Mouse (Mus musculus) layer of hippocampus, postnatal 25 days (tissue): ENCODE measurements around the gene Clic6. TPM values are rescaled to one million over a fixed set of nuclear protein-coding genes. Genes with fewer than 3 reads are reported as not detected.
A peak's percentile ranks its signal among the peaks of the same experiment; 100 is the strongest.
"Not testable (repeated sequence)": the region's sequence is repeated elsewhere in the genome, so short reads cannot be mapped to it uniquely, and the experiment has no call there.

Experiments used
- DNase-seq, 2 experiments: peaks; one replicate each; pipeline ENCODE4 v3.0.0; 2022; ENCODE audit warnings: mixed read lengths in 2 of 2, low spot score in 1 of 2; ENCODE audit errors: extremely low spot score in 1 of 2
- total RNA-seq, 2 experiments: library from RNA; stranded (reverse); gene quantifications; 2 replicates each; pipeline ENCODE4 v1.2.3; 2021

The Clic6 gene
- total RNA-seq, 2 experiments from 2014 or later, result 1.2 TPM

- DNase-seq, result no peak
Measured at GRCm38 (mm10) chr16:92468459-92468858, 17.1 kb upstream of the Clic6 start.

DNA sequence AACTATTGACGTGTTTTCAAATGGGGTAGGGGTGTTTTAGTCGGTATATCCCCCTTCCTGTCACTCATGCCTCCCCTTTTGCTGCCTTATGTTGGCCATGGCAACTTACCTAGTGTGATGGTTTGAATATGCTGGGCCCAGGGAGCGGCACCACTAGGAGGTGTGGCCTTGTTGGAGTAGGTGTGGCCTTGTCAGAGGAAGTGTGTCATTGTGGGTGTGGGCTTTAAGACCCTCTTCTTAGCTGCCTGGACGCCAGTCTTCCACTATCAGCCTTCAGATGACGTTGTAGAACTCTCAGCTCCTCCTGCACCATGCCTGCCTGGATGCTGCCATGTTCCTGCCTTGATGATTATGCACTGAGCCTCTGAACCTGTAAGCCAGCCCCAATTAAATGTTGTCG is 14.8 kb upstream of the Clic6 start, which contains the start of gene Rcan1:
Gene Rcan1, minus strand, starts transcription at position 162 of the 400 bp plus-strand sequence.
- DNase-seq, result no peak

DNA sequence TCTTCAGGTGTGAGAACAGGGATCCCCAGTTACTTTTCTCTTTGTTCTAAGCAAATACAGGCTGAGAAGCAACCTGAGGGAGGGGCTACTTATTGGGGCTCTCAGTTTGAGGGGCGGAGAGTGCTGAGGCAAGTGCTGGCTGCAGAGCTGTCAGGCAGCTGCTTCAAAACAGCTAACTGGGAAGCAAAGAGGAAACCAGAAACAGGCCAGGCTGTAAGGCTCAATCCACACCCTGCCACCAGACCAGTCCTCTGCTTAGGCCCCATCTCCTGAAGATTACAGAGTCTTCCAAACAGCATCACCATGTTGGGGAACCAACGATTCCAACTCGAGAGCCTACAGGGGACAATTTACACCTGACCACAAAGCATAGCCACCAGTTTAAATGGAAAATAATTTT is 12.6 kb upstream of the Clic6 start:
- DNase-seq, result no peak

DNA sequence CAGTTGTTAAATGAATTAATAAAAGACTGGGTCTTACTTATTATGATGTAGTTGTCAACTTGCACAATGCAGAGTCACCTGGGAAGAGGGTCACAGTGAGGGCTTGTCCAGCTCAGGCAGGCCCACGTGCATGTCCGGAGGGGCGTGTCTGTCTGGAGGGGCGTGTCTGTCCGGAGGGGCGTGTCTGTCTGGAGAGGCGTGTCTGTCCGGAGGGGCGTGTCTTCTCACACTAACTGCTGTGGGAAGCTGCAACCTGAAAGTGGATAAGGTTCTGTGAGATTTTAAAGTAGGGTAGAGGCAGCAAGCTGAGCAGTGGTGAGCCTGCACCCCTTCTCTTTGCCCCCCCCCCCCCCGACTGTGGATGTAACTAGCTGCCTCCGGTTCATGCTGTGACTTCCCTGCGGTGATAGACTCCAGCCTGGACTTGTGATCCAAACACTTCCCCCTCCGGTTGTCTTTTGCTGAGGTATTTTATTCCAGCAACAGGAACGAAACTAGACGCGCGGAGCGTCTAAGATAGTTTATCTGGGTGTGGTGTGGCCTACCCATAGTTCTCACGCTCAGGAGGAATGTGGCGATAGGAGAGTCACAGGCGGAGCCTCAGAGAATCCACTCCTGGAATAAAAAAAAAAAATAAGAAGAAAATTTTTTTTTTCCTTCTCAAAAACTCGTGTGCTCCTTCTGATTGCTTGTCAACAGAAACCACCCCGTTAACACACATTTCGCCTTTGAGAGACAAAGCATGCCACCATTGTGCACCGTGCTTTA is 10.3 kb upstream of the Clic6 start:
- DNase-seq, result no peak

GRCm38 (mm10) chr16:92478561-92479150 is 6.9 kb upstream of the Clic6 start:
- DNase-seq, result peak; percentile 47 to 55

- DNase-seq, result no peak
Measured at GRCm38 (mm10) chr16:92487086-92487485, 1.6 kb downstream of the Clic6 start.

DNA sequence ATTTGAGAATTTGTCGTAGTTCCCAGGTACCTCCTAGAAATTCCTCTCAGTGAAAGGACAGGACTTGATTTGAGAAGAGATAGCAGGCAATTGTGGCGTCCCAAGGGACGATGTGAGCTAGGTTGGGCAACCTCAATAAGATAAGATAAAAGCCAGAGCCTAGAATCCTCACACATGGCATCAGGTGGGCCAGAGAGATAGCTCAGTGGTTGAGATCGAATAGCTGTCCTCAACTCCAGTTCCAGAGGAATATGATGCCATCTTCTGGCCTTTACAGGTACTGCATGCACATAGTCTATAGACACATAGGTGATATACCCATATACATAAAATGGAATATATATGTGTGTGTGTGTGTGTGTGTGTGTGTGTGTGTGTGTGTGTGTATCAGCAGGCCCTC is 2.0 kb downstream of the Clic6 start:
- DNase-seq, result peak in 1 of 2 experiments; percentile 43

GRCm38 (mm10) chr16:92488456-92488855 is 2.9 kb downstream of the Clic6 start:
- DNase-seq, result no peak

DNA sequence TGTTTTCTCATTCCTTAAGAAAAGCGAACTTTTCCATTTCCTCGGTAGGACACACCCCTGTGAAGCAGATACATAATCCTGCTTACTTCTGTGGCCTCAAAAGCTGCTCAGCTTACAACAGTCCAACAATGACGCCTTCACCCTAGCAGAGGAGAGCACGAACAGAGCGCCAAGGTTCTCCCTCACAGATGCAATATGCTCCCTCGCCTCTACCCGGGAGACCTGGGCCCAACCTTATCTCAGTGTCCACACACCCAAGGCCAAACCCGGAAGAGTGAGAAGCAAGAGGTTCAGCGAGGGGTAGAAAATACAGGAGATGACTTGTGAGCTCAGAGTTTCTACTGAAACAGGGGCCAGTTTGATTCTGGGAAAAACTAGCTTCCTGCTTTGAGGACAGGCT is 3.8 kb downstream of the Clic6 start:
- DNase-seq, result no peak

DNA sequence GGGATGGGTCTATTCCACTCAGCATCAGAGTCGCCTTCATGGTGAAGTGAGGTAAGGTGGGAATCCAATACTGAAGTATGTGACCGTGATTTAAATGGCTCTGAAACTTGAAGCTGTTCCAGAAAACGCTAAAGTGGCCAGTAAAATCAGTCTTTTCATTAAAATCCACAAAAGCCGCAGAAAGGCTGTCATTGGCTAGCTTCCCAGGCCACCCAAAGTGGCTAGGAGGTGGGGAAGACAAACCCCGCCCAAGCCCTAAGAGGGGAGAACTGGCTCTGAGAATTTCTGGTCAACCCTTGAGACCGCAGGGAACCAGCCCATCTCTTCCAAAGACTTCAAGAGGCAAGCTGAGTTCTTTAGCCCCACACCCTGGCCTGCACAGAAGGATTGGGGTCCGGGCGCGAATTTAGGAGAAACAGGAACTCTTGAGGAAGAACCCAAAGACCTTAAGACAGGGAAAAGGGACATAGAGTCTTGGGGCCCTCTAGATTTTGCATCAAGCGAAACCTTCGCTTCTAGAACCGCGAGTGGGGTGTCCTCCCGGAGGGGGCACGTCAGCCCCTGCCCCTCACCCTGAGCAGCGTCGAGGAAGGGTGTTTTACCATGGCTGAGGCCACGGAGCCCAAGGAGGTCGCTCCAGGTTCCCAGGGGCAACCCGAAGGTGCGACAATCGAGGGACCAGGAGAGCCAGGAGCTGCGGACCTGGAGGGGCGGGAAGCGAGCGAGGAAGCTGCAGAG is 12.5 kb downstream of the Clic6 start:
- DNase-seq, result no peak

DNA sequence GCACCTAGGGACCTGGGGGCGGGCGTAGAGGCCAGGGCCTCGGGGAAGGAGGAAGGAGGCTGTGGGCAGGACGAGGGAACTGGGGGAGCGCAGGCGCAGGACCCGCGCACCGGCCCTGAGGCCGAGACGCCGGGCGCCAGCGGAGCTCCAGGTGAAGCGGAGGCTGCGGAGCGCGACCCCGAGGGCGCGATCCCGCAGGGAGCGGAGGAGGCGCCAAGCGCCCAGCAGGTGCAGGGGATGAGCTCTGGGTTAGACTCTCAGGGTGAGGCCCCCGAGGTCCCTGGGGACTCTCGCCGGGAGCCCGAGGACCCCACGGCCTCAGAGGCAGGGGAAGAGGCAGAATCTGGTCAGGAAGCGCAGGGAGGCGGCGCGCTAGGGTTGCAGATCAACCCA is 13.0 kb downstream of the Clic6 start:
- DNase-seq, result no peak

DNA sequence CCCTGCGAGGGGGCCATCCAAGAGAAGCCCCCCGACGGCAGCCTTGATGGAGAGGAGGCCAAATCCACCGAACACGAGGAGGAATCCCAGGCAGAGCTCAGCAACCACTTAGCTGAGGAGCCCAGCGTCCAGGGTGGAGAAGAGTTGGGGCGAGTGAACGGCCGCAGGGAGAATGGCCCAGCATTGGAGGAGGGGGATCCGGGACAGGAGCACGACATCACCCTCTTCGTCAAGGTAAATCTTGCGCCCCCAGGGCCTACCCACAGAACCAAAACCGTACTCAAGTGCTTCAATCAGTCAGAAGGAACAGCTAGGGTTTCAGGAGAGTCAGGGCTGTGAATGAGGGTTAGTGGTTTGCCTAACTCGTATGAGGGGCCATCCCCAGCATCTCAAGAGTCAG is 13.8 kb downstream of the Clic6 start:
- no peak for DNase-seq

DNA sequence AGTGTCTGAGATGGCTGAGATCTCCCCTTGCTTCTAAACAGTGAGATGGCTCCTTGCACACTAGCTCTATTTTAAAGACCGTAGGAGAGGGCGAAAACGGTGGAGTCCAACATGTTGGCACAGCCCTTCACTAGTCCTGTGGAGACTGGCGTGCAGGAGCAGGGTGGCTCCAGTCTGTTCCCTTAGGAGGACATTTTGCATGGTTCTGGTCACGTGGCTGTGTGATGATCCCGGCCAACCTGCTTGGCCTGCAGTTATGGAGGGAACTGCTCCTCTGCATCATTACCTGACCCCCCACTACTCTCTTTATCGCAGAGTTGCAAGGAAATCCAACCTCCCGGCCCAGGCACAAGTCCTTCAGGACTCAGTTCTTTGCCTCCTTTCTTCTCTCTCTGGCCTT is 15.0 kb downstream of the Clic6 start:
- DNase-seq, result no peak

DNA sequence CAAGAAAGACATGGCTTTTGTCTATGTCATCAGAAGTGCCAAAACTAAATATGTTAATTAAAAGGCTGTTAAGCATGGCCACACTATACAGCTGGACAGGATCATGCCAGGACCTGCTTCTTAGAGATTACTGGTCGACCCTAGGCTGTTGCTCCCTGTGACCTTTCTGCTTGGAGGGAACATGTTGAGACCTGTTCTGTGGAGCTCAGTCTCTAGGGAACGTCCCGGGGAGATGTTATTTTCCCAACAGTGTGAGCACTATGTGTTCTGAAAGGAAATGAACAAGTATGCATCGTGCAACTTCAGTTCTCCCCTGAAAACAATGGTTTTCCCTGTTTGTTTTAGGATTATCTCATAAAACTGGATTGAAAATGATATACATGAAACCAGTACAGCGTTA is 17.6 kb downstream of the Clic6 start:
- no peak for DNase-seq

DNA sequence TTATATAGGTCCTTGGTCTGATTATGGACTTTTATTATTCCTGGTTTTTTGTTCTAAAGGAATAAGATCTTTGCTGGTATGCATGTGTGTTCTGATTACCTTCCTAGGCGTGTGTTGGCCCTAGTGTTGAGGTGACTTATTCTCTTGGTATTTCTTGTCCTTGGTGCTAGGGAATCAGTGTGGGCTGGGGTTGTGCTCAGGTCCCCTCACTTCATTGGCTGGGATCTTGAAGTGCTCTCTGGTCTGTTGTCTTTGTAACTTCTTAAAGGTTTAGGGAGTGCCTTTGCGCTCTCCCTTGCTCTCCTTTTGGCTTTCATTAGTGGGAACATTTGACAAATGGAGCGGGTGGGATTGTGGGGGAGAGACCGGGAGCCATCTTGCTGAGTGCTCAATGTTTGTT is 22.0 kb downstream of the Clic6 start:
- DNase-seq, result no peak

GRCm38 (mm10) chr16:92510835-92511772 is 25.6 kb downstream of the Clic6 start:
- DNase-seq, result peak in 1 of 2 experiments; percentile 52

- DNase-seq, result peak in 1 of 2 experiments; percentile 25
Measured at GRCm38 (mm10) chr16:92511773-92512391, 26.3 kb downstream of the Clic6 start.

DNA sequence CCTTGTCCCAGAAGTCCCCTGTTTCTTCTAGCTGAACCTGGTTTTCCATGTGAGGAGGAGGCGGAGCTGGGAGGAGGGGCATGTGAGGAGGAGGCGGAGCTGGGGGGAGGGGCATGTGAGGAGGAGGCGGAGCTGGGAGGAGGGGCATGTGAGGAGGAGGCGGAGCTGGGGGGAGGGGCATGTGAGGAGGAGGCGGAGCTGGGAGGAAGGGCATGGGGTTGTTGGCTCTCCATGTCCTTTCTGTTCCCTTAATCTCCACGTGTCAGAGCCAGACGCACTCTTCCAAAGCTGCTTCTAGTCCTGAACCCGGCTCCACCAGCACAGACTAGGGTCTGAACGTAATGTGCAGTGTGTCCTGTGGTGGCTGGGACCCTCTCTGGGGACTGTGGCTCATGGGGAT is 29.4 kb downstream of the Clic6 start:
- not testable (repeated sequence) for DNase-seq

GRCm38 (mm10) chr16:92516139-92516538 is 30.6 kb downstream of the Clic6 start:
- DNase-seq, result no peak

- no peak for DNase-seq
Measured at GRCm38 (mm10) chr16:92518718-92519117, 33.2 kb downstream of the Clic6 start.
